Mouse (Mus musculus): ENCODE measurements around the gene Anxa5. TPM values are rescaled to one million over a fixed set of nuclear protein-coding genes. Genes with fewer than 3 reads are reported as not detected.

The Anxa5 gene
- polyA plus RNA-seq (2012) = 110 and 122 TPM in 2 replicates

DNA sequence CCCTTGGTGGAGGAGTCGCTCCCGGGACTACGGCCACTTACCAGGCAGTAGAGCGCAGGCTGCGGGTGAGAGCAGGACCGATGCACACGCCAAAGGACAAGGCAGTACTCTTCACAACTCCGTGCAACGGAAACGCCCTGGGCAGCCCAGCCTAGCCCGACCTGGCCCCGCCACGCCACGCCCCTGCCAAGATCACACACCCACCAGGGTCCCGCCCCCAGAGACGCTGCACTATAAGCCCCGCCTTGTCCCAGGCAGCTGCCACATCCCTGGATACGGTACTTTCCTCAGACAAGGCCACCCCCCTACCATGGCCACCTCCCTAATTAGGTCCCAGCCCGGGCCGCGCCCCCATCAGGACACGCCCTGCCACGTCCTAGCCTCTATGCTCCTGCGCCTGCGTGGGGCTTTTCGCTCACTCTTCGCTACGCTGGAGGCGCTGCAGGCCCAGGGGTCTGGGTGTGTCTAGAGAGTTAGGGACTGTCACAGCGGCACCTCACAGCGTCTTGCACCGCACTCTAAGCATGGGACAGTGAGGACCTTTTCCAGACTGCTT lies at the start of gene Anxa5, which contains the start of gene 1810062G17Rik:
Gene Anxa5 (minus strand): TSS at position 363 of the 556 bp plus-strand sequence.
Gene 1810062G17Rik (plus strand): TSS at position 406 of the 556 bp plus-strand sequence.

DNA sequence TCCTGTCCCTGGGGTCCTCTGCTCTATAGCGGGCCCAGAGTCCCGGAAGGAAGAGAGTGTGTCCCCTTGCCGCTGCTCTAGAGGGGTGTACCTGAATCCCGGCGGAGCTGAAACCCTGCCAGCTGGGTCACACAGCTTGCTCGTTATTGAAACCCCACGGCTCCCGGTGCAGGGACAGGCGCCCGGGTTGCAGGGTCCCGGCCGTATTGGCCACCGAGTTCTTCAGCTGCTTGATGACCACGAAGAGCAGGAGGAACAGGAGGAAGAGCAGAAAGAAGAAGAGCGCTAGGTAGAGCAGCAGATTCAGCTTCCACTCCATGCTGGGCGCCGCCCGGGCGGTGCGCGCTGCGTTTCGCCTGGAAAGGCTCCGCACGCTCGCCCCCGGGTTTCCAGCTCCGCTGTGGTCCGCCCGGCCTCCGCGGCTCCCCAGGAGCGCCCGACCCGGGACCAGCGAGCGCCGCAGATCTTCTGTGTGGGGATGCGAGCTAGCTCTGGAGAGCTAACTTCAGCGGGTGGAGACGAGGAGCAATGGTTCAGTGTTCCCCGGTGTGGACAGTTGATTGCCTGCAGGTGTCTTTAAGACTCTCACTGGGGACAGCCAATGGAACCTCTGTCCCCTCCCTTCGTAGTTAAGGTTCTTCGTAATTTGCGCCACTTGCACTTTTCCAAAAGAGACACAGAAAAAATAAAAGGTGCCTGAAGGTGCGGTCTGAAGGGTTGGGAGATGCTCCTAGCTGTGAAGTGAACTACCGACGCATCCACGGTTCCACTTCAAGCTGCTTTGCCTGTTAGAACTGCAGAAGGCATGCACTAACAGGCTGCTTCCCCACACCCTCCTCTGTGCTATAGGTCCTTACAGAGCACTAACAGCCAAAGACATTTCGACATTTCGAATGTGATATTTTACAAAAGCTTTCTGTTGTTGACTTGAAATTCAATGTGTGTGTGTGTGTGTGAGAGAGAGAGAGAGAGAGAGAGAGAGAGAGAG lies 45.7 kb upstream of the Anxa5 start, which contains the start of gene Gm11549:
Gene Gm11549 (minus strand): TSS at position 741 of the 988 bp plus-strand sequence.

Other genes with a start within 250 kb of the Anxa5 start
- gene 1810062G17Rik, start within 50 bp of the Anxa5 start, polyA plus RNA-seq (2012) = not detected in 2 replicates
- gene Gm11549, start 45.9 kb upstream of the Anxa5 start, polyA plus RNA-seq (2012) = not detected in 2 replicates
- 4.9 and 5.3 TPM in 2 replicates for gene Exosc9, start 76.7 kb upstream of the Anxa5 start, polyA plus RNA-seq (2012)
- 86.1 and 98.3 TPM in 2 replicates for gene Ccna2, start 96.3 kb upstream of the Anxa5 start, polyA plus RNA-seq (2012)
- gene Bbs7, start 137.6 kb upstream of the Anxa5 start, polyA plus RNA-seq (2012) = 1.4 TPM in 2 replicates
- 0.03 TPM in 1 of 2 replicates, not detected in the other for gene Trpc3, start 214.3 kb upstream of the Anxa5 start, polyA plus RNA-seq (2012)